Mouse (Mus musculus) erythroblast, embryonic 14.5 days (primary cell): Measurements from ENCODE around the gene Tbl2. TPM values are rescaled to one million over a fixed set of nuclear protein-coding genes. Genes with fewer than 3 reads are reported as not detected.

ENCODE experiments used
- H3K27me3 ChIP-seq: 2 replicates; pipeline ENCODE4 v1.6.1; 2012; ENCODE audit warnings: inconsistent platforms; ENCODE audit not compliant: control insufficient read depth
- H3K36me3 ChIP-seq: 2 replicates; pipeline ENCODE4 v1.6.1; 2012; ENCODE audit warnings: mild to moderate bottlenecking, inconsistent platforms; ENCODE audit not compliant: control insufficient read depth
- H3K4me1 ChIP-seq: 2 replicates; pipeline ENCODE4 v1.6.1; 2012; ENCODE audit warnings: inconsistent platforms; ENCODE audit not compliant: control insufficient read depth
- H3K4me3 ChIP-seq: replicated peaks from 2 replicates; pipeline ENCODE3; 2012; ENCODE audit warnings: moderate library complexity, mild to moderate bottlenecking, inconsistent platforms
- H3K9me3 ChIP-seq: 2 replicates; pipeline ENCODE4 v1.6.1; 2012; ENCODE audit warnings: low read length, inconsistent platforms, mixed read lengths; ENCODE audit not compliant: control insufficient read depth
- GATA1 ChIP-seq: IDR thresholded peaks from 2 replicates; pipeline ENCODE4 v1.6.1; 2012; ENCODE audit warnings: low read length, inconsistent platforms, mixed read lengths
- TAL1 ChIP-seq: IDR thresholded peaks from 3 replicates; pipeline ENCODE4 v1.6.1; 2012; ENCODE audit warnings: low read length, inconsistent platforms, mixed read lengths
- polyA plus RNA-seq: library from polyadenylated mRNA; stranded (reverse); fragments of >175 nt; gene quantifications from 2 replicates; pipeline ENCODE4 v1.2.3, GENCODE M21; 2012

Gene Tbl2
- 0.58 and 0.84 TPM in 2 replicates for polyA plus RNA-seq

DNA sequence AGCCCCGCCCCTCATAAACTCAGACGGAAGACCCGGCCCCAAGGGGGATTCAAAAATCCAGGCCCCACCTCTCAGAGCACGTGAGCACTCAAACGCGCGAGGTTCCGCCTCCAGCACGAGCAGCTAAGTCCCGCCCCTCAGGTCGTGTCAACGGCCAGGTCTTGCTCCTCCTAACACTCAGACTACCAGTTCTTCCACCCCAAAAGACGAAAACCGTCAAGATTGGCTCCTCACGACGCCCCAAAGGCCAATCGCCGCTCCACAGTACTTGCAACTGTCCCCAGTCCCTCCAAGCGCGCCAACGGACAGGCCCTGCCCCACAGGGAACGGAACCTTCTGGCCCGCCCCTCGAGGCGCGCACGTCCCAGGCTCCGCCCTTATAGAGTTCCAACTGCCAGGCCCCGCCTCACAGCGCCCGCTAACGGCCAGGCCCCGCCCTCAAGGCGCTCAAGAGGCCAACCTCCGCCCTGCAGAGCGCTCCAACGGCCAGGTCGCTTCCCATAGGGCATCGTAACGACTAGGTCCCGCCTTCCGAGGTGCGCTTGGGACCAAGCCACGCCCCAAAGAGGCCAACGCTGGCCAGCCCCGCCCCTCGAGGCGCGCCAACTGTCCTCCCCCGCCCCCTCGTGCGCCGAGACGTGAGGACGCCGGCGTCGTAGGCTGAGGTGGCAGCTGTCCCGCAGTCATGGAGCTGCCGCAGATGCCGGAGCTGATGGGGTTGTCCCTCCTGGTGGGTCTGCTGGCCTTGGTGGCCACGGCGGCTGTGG lies at the start of gene Tbl2:
TSS of gene Tbl2 (plus strand) at position 605 of the 767 bp plus-strand sequence.
- H3K9me3 ChIP-seq = no peaks in the 10 kb centered on the region
- no peaks in the 10 kb centered on the region for H3K27me3 ChIP-seq
- peaks cover 26% of the 10 kb centered on the region for H3K36me3 ChIP-seq
- peaks cover 44% of the 10 kb centered on the region for H3K4me1 ChIP-seq
- TF ChIP-seq GATA1 = no peak
- TF ChIP-seq TAL1 = no peak
- peak within 1 kb of the TSS; percentile 95 for H3K4me3 ChIP-seq

DNA sequence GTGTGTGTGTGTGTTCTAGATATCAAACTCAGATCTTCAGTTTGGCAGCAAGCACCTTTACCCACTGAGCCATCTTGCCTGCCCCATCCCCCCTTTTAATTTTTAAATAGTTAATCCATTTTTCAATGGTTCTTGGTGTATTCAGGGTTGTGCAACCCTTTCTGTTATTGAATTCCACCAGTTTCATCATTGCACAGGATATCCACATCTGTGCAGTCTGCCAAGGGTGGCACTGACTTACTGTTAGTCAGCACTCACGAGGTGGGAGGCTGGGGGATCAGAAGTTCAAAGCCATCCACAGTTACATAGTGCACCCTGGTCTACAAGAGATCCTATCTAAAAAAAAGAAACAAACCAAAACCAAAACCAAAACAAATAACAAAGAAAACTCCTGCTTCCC lies 48.5 kb upstream of the Tbl2 start:
- no peak overlapping the region for H3K4me3 ChIP-seq
- no peaks in the 10 kb centered on the region for H3K36me3 ChIP-seq
- no peaks in the 10 kb centered on the region for H3K4me1 ChIP-seq
- no peak for TF ChIP-seq TAL1
- no peak for TF ChIP-seq GATA1
- no peaks in the 10 kb centered on the region for H3K9me3 ChIP-seq
- H3K27me3 ChIP-seq = peaks cover 18% of the 10 kb centered on the region

DNA sequence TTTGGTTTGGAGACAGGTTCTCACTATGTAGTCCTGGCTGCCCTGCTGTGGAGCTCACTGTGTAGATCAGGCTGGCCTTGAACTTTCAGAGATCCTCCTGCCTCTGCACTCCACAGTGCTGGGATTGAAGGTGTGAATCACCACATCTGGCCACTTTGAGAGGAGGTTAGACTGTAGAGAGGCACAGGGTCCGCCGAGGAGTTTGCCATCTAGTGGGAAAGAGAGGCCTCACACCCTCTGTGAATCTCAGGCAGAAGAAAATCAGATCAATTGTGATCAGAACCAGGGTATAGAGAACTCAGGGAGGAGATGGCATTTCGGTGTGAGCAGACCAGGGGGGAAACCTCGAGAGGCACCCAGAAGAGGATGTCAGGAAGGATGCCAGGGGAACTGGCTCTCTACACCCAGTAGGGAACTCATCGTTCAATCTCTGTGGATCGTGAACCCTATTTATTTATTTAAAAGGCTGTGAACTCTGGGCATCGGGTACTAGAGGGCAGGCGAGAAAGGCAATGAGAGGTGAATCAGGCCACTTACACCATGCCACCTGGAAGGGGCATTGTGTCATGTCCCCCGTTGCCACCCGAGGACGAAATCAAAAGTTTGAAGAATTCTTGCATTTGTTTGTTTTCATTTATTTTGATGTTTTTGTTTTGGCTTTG lies 45.3 kb upstream of the Tbl2 start:
- H3K9me3 ChIP-seq = no peaks in the 10 kb centered on the region
- H3K4me3 ChIP-seq = no peak overlapping the region
- H3K36me3 ChIP-seq = no peaks in the 10 kb centered on the region
- TF ChIP-seq GATA1 (no peak), TAL1 (no peak)
- H3K4me1 ChIP-seq = peaks cover 12% of the 10 kb centered on the region
- peaks cover 46% of the 10 kb centered on the region for H3K27me3 ChIP-seq

DNA sequence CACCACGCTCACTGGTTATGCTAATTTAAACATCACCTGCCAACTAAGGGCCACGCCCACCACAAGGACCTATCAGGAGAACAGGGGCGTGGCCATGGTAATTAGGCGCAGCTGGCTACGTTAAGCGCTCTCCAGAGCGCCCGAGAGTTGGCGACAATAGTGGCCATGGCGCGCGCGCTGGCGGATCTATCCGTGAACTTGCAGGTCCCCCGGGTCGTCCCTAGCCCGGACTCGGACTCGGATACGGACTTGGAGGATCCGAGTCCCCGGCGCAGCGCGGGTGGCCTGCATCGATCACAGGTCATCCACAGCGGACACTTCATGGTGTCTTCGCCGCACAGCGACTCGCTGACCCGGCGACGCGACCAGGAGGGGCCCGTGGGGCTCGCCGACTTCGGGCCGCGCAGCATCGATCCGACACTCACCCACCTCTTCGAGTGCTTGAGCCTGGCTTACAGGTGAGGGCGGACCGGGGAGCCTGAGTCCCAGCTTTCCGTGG lies 42.6 kb upstream of the Tbl2 start:
- no peak for TF ChIP-seq TAL1
- no peak for TF ChIP-seq GATA1
- peaks cover 12% of the 10 kb centered on the region for H3K4me1 ChIP-seq
- H3K9me3 ChIP-seq = no peaks in the 10 kb centered on the region
- H3K27me3 ChIP-seq = peaks cover 61% of the 10 kb centered on the region
- H3K36me3 ChIP-seq = no peaks in the 10 kb centered on the region
- H3K4me3 ChIP-seq = peak overlapping the region; percentile 60

DNA sequence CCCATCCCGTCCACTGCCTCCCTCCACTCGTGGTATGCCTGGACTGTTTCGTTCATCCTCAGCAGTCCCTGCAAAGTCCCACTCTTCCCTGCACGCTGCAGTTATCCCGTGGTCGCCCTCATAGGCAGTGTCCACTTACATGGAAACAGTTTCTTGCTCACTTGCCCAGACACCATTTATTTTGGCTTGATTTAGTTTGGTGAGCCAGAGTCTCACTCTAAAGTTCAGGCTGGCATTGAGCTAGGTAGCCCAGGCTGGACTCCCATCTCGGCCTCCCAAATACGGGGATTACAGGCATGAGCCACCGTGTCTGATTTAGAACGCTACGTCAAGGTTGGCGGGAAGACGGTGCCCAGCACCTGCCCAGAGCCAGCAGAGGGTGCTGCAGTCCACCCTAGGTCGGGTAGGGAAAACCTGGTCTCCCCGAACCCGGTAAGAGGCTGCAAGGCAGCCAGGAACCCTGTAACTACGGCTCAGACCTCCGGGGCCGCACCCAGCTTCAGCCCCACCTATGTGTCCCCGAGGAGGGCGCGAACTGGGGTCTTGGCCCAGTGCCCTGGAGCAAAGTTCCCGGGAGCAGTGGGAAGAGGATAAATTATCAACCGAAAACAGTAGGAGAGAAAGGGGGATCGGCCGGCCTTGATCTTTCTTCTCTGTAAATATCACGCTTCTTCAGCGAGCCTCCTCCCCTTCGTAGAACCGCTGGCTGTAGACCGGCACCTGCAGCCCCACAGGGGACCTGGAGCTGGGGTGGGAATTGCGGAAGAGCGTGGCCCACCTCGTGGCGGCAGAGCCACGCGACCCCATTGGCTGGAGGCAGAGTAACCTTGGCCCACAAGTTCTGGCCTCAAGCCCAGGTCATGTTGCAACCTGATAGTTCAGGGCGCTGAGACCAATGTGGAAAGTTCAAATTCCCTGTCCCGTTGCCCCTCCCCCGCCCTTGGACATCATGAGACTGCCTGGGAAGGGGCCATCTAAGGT lies 41.6 kb upstream of the Tbl2 start:
- Histone ChIP-seq H3K36me3 (no peaks in the 10 kb centered on the region), H3K9me3 (no peaks in the 10 kb centered on the region), H3K4me1 (peaks cover 12% of the 10 kb centered on the region), H3K4me3 (peak overlapping the region; percentile 60), H3K27me3 (peaks cover 61% of the 10 kb centered on the region)
- TF ChIP-seq GATA1 = no peak

DNA sequence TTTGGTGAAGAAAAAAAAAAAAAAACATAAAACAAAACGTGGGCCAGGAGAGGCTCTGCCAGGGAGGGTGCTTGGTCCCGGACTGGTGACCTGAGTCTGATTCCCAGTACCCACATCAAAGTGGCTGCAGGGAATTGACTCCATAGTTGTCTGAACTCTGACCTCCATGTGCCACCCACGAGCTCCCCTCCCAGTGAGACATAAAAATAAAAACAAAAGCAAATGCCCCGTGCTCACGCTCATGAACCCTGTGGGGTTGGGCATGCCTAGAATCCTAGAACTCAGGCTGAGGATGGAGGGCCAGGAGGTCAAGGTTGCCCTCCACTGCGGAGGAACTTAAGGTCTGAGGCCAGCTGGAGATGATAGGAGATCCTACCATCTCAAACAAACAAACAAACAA lies 40.4 kb upstream of the Tbl2 start:
- H3K9me3 ChIP-seq = no peaks in the 10 kb centered on the region
- no peaks in the 10 kb centered on the region for H3K36me3 ChIP-seq
- peaks cover 12% of the 10 kb centered on the region for H3K4me1 ChIP-seq
- H3K4me3 ChIP-seq = no peak overlapping the region
- peaks cover 57% of the 10 kb centered on the region for H3K27me3 ChIP-seq
- TF ChIP-seq GATA1 (no peak), TAL1 (no peak)

DNA sequence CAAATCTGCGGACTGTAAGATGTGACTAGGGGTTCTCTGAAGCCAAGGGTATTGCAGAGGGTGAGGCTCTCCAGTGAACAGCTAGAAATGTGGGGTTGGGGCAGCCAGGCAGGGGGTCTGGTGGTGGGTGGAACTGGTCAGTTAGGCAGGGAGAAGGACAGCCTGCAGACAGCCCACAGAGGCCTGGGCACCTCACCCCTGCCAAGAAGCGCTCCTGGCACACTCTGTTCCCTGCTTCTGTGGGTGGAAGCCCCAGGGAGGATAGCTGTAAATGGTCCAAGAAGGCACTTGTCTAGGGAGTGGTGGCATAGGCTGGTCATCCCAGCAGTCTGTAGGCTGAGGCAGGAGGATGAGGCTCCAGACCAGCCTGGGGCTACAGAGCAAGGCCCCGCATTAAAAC lies 40.0 kb upstream of the Tbl2 start:
- Histone ChIP-seq H3K27me3 (peaks cover 57% of the 10 kb centered on the region), H3K4me1 (peaks cover 12% of the 10 kb centered on the region), H3K9me3 (no peaks in the 10 kb centered on the region), H3K4me3 (no peak overlapping the region), H3K36me3 (no peaks in the 10 kb centered on the region)
- TF ChIP-seq GATA1 = no peak
- TF ChIP-seq TAL1 = no peak

DNA sequence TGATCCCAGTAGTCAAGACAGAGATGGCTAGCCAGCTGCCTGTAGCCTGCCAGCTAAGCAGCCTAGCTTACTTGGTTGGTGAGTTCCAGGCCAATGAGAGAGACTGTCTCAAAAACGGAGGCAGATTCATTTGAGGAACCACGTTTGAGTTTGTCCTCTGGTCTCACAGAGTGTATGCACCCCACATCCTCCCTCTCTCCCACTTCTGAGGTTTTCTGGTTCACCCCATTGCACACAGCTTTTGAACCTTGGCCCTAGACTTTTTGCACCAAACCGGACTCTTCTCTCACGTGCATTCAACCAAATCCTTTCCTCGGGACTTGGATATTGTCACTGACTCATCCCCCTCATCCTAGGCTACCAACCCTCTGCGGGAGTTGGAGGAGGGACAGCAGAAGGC lies 39.5 kb upstream of the Tbl2 start:
- Histone ChIP-seq H3K36me3 (no peaks in the 10 kb centered on the region), H3K4me1 (peaks cover 12% of the 10 kb centered on the region), H3K27me3 (peaks cover 53% of the 10 kb centered on the region), H3K9me3 (no peaks in the 10 kb centered on the region), H3K4me3 (no peak overlapping the region)
- TF ChIP-seq TAL1 (no peak), GATA1 (no peak)
